Mouse (Mus musculus) kidney, adult 11 months (tissue): Measurements from ENCODE around the gene Adrm1.

Experiments
- DNase-seq: peaks from one replicate; pipeline ENCODE4 v3.0.0; 2022

Adrm1 gene

GRCm38 (mm10) chr2:180219145-180219943 lies 48.1 kb downstream of the Adrm1 start:
- no peak for DNase-seq

- peak; percentile 67 for DNase-seq
Measured at GRCm38 (mm10) chr2:180220165-180220564, 48.9 kb downstream of the Adrm1 start.

- peak; percentile 52 for DNase-seq
Measured at GRCm38 (mm10) chr2:180221051-180221450, 49.8 kb downstream of the Adrm1 start.

- peak; percentile 55 for DNase-seq
Measured at GRCm38 (mm10) chr2:180222250-180222649, 51.0 kb downstream of the Adrm1 start.

- no peak for DNase-seq
Measured at GRCm38 (mm10) chr2:180224647-180225043, 53.4 kb downstream of the Adrm1 start.

GRCm38 (mm10) chr2:180225044-180225761 lies 53.9 kb downstream of the Adrm1 start:
- peak; percentile 67 for DNase-seq
